Mouse (Mus musculus): ENCODE data around the gene Gatc.

DNA sequence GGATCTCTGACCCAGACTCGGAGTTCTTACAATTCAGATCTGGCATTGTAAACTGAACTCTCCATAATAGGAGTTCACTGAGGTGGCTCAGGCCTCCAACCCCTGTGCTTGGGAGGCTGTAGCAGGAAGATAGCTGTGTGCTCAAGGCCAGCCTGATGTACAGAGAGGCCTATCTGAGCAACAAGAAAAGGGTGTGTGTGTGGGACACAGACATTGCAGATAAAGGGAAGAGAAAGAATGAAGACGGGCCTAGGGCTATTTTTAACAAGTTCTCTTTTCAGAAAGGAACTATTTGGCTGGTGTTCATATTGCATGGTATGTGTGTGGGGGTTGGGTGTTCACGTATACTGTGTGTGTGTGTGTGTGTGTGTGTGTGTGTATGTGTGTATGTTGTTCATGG lies 7.4 kb downstream of the Gatc start:
- TF ChIP-seq CTCF (IDR thresholded peaks at IDR 0.05; ENCODE audit: low read depth, low read length) = no peak
- TF ChIP-seq GATA1 (IDR thresholded peaks at IDR 0.05; ENCODE audit: borderline replicate concordance, low read length) = no peak
- no peak for TF ChIP-seq POLR2AphosphoS5 (IDR thresholded peaks at IDR 0.05; ENCODE audit: insufficient replicate concordance, low read depth, low read length)
- TF ChIP-seq TAL1 (conservative IDR thresholded peaks at IDR 0.05; ENCODE audit: low read depth, low read length) = no peak

Data from G1E (cell line).